Comparison of ENCODE assay signal across 20 mouse cellular contexts in genomic region chr3:97869730-97870129, GRCm38 (mm10). TPM values are rescaled to one million over a fixed set of nuclear protein-coding genes. Genes with fewer than 3 reads are reported as not detected.
DNase-seq lines count a peak whose midpoint lies in the region; ATAC-seq and TF ChIP-seq lines count a peak whose summit lies in the region.
"Had no signal": no experiment of that assay in that cellular context is flagged by ENCODE, and none has a peak within 500 bp of the region (broad histone marks: within the 10 kb centered on the region; RNA-seq: fewer than 3 reads in every experiment).

No protein-coding gene starts in this region.

- no peak for TF ChIP-seq CTCF in gastrocnemius, adult 2 months (IDR thresholded peaks at IDR 0.05)
- TF ChIP-seq CTCF in heart, postnatal 0 days (IDR thresholded peaks at IDR 0.05; ENCODE audit: low read depth), result no peak

- H3K4me2 ChIP-seq in heart, postnatal 0 days (ENCODE audit: low read depth, low read length), result peak overlapping the region; percentile 48
- H3K4me2 ChIP-seq in kidney, embryonic 14.5 days (replicated peaks; ENCODE audit: low read depth, low read length), result no peak overlapping the region
- H3K4me2 ChIP-seq: embryonic facial prominence, embryonic 15.5 days; hindbrain, embryonic 13.5 days; intestine, embryonic 15.5 days; kidney, embryonic 15.5 days had no signal

- H3K4me3 ChIP-seq in gastrocnemius, adult 2 months, result peak overlapping the region; percentile 68
- no peak overlapping the region for H3K4me3 ChIP-seq in heart, embryonic 10.5 days
- H3K4me3 ChIP-seq in heart, postnatal 0 days (ENCODE audit: low read depth, low read length), result 0 out of 2 replicates have a peak overlapping the region, but pooled peaks have one; percentile 5
- H3K4me3 ChIP-seq in kidney, embryonic 14.5 days (ENCODE audit: low read length), result no peak overlapping the region
- H3K4me3 ChIP-seq: embryonic facial prominence, embryonic 15.5 days; hindbrain, embryonic 13.5 days; intestine, embryonic 15.5 days; kidney, embryonic 15.5 days; limb, embryonic 10.5 days had no signal

- H3K27me3 ChIP-seq in heart, embryonic 10.5 days (ENCODE audit: insufficient read depth, poor library complexity, severe bottlenecking), result peaks cover 12% of the 10 kb centered on the region; the same call in 1 of the 2 replicates
- peaks cover 5% of the 10 kb centered on the region; the same call in 1 of the 2 replicates for H3K27me3 ChIP-seq in heart, postnatal 0 days (ENCODE audit: control insufficient read depth, insufficient read depth, low read length)
- H3K27me3 ChIP-seq in kidney, embryonic 14.5 days (ENCODE audit: control insufficient read depth, insufficient read depth, low read length), result peaks cover 21% of the 10 kb centered on the region

- no peaks in the 10 kb centered on the region for H3K36me3 ChIP-seq in heart, embryonic 10.5 days
- H3K36me3 ChIP-seq in heart, postnatal 0 days (replicated peaks; ENCODE audit: control insufficient read depth, insufficient read depth, low read length), result no peaks in the 10 kb centered on the region
- no peaks in the 10 kb centered on the region for H3K36me3 ChIP-seq in kidney, embryonic 14.5 days (ENCODE audit: control insufficient read depth, insufficient read depth, low read length)
- H3K36me3 ChIP-seq: embryonic facial prominence, embryonic 15.5 days; G1E; hindbrain, embryonic 13.5 days; intestine, embryonic 15.5 days; kidney, embryonic 15.5 days; limb, embryonic 10.5 days had no signal

- peaks cover 39% of the 10 kb centered on the region for H3K4me1 ChIP-seq in heart, embryonic 10.5 days
- H3K4me1 ChIP-seq in heart, postnatal 0 days (ENCODE audit: control insufficient read depth, insufficient read depth), result peaks cover 5% of the 10 kb centered on the region; the same call in 1 of the 2 replicates
- H3K4me1 ChIP-seq in kidney, embryonic 14.5 days (ENCODE audit: control insufficient read depth, insufficient read depth, low read length), result 0 out of 2 replicates have a peak, but pooled peaks cover 6% of the 10 kb centered on the region

- peak overlapping the region; percentile 48; the same call in 1 of the 2 replicates for H3K9ac ChIP-seq in heart, postnatal 0 days (replicated peaks; ENCODE audit: low read depth, low read length)
- no peak overlapping the region for H3K9ac ChIP-seq in kidney, embryonic 14.5 days (ENCODE audit: low read depth, low read length)
- H3K9ac ChIP-seq: embryonic facial prominence, embryonic 15.5 days; hindbrain, embryonic 13.5 days; intestine, embryonic 15.5 days; kidney, embryonic 15.5 days had no signal

- 52% methylated on average over 4 of the region's 4 CpGs for WGBS in heart, embryonic 10.5 days
- 32% methylated on average over 4 of the region's 4 CpGs for WGBS in heart, postnatal 0 days
- WGBS in kidney, embryonic 14.5 days, result 62% methylated on average over 4 of the region's 4 CpGs

- peak; percentile 94 for TF ChIP-seq EP300 in heart, postnatal 0 days (IDR thresholded peaks at IDR 0.05; ENCODE audit: low read depth)

- ATAC-seq in heart, postnatal 0 days (ENCODE audit: insufficient read depth, low read depth), result peak; percentile 83
- no peak for ATAC-seq in kidney, embryonic 14.5 days (ENCODE audit: low FRiP score, low TSS enrichment)
- ATAC-seq: intestine, embryonic 15.5 days had no signal

- H3K9me3 ChIP-seq in heart, embryonic 10.5 days, result no peaks in the 10 kb centered on the region
- no peaks in the 10 kb centered on the region for H3K9me3 ChIP-seq in heart, postnatal 0 days (replicated peaks; ENCODE audit: control insufficient read depth, low read length)
- no peaks in the 10 kb centered on the region for H3K9me3 ChIP-seq in kidney, embryonic 14.5 days (ENCODE audit: control insufficient read depth, low read length)
- H3K9me3 ChIP-seq: embryonic facial prominence, embryonic 15.5 days; hindbrain, embryonic 13.5 days; intestine, embryonic 15.5 days; kidney, embryonic 15.5 days; limb, embryonic 10.5 days had no signal

- peak; percentile 63 for DNase-seq in gastrocnemius, adult 2 months
- no peak for DNase-seq in gastrocnemius, postnatal 36 days
- DNase-seq in heart, embryonic 10.5 days (ENCODE audit: low spot score), result no peak
- DNase-seq in heart, postnatal 0 days (ENCODE audit: low spot score), result peak; percentile 91
- no peak for DNase-seq in lung, postnatal 10 days
- no peak for DNase-seq in embryo, embryonic 9.5 days (ENCODE audit: extremely low spot score)
- DNase-seq: adrenal gland, postnatal 36 days; cerebellum, adult 11-12 months; cerebellum, postnatal 14 days; embryo, embryonic 11 days; lung, adult 18-20 months; right cerebral cortex, postnatal 4 days; thymus, postnatal 25 days had no signal

- peak overlapping the region; percentile 99 for H3K27ac ChIP-seq in gastrocnemius, adult 2 months
- peak overlapping the region; percentile 86 for H3K27ac ChIP-seq in heart, embryonic 10.5 days
- peak overlapping the region; percentile 99 for H3K27ac ChIP-seq in heart, postnatal 0 days (ENCODE audit: low read depth)
- no peak overlapping the region for H3K27ac ChIP-seq in kidney, embryonic 14.5 days (ENCODE audit: low read depth, low read length)
- H3K27ac ChIP-seq: embryonic facial prominence, embryonic 15.5 days; hindbrain, embryonic 13.5 days; intestine, embryonic 15.5 days; kidney, embryonic 15.5 days; limb, embryonic 10.5 days had no signal

- intact Hi-C loops in gastrocnemius, adult 2 months (cut with DNase I), result loop anchor here (2.0 kb wide), 1 partner anchor 45 kb away; no protein-coding TSS in a partner anchor
- intact Hi-C loops in gastrocnemius, postnatal 36 days (cut with DNase I), result loop anchor here (5.0 kb wide), 2 partner anchors 42 to 102 kb away; no protein-coding TSS in a partner anchor

RNA-seq across cellular contexts. Expression of gene Pde4dip, which starts 18.8 kb away (rescaled TPM):
- total RNA-seq in gastrocnemius, adult 2 months (2021), result 1,000 to 10,000 TPM; 3,559 to 3,570 TPM
- total RNA-seq in gastrocnemius, postnatal 36 days (2021), result 1,000 to 10,000 TPM; 2,796 to 3,405 TPM
- 42.0 and 84.8 TPM in 2 replicates for polyA plus RNA-seq in heart, embryonic 10.5 days (2016; fragmentation: Nextera tagmentation; extraction: Ambion mirVana)
- 415 and 498 TPM in 2 replicates for total RNA-seq in heart, postnatal 0 days (2014; rRNA removed; ENCODE audit: low replicate concordance)
- 107 and 126 TPM in 2 replicates for polyA plus RNA-seq in heart, postnatal 0 days (2015; fragmentation: Nextera tagmentation; extraction: Ambion mirVana)
- 10.7 and 22.1 TPM in 2 replicates for polyA plus RNA-seq in kidney, embryonic 14.5 days (2014; fragmentation: Nextera tagmentation; extraction: Ambion mirVana)

RNA-seq across cellular contexts. Expression of gene Sec22b, which starts 31.3 kb away (rescaled TPM):
- 10 to 100 TPM; 24.2 to 32.1 TPM for total RNA-seq in gastrocnemius, adult 2 months (2021)
- 10 to 100 TPM; 22.0 to 24.0 TPM for total RNA-seq in gastrocnemius, postnatal 36 days (2021)
- polyA plus RNA-seq in heart, embryonic 10.5 days (2016; fragmentation: Nextera tagmentation; extraction: Ambion mirVana), result 140 and 154 TPM in 2 replicates
- total RNA-seq in heart, postnatal 0 days (2014; rRNA removed; ENCODE audit: low replicate concordance), result 22.4 and 56.9 TPM in 2 replicates
- polyA plus RNA-seq in heart, postnatal 0 days (2015; fragmentation: Nextera tagmentation; extraction: Ambion mirVana), result 69.9 and 73.7 TPM in 2 replicates
- 120 and 136 TPM in 2 replicates for polyA plus RNA-seq in kidney, embryonic 14.5 days (2014; fragmentation: Nextera tagmentation; extraction: Ambion mirVana)

Comparison
In these comparisons a context has a peak if more than half of its experiments do, and no peak if none do; other contexts are left out.
1. DNase-seq: peak in gastrocnemius, adult 2 months (single experiment) and heart, postnatal 0 days (single experiment); none in gastrocnemius, postnatal 36 days (0 of 2), heart, embryonic 10.5 days (single experiment), lung, postnatal 10 days (single experiment) and embryo, embryonic 9.5 days (single experiment).
2. H3K4me3 ChIP-seq: peak in gastrocnemius, adult 2 months (single experiment) and heart, postnatal 0 days (single experiment); none in heart, embryonic 10.5 days (single experiment) and kidney, embryonic 14.5 days (single experiment).